Mouse (Mus musculus) intestine, postnatal 0 days (tissue): ENCODE results near the gene Grin3a. TPM values are rescaled to one million over a fixed set of nuclear protein-coding genes. Genes with fewer than 3 reads are reported as not detected.

ENCODE experiments used
- ATAC-seq: fragments of 200-750 bp; cut with Nextera tagmentation; 2 replicates; pipeline ENCODE4 v1.8.0; 2017; ENCODE audit warnings: mild to moderate bottlenecking, moderate TSS enrichment, moderate library complexity
- H3K27ac ChIP-seq: fragments of 300-500 bp; sonication (generic); 2 replicates; pipeline ENCODE4 v1.5.1; 2014; ENCODE audit warnings: mild to moderate bottlenecking, low read depth, low read length, moderate library complexity
- H3K27me3 ChIP-seq: fragments of 300-500 bp; sonication (generic); replicated peaks from 2 replicates; pipeline ENCODE4 v1.6.1; 2014; ENCODE audit warnings: low read length, mixed read lengths; ENCODE audit not compliant: control insufficient read depth, insufficient read depth
- H3K36me3 ChIP-seq: fragments of 300-500 bp; sonication (generic); 2 replicates; pipeline ENCODE4 v1.6.1; 2014; ENCODE audit warnings: mild to moderate bottlenecking, moderate library complexity; ENCODE audit not compliant: control insufficient read depth, insufficient read depth
- H3K4me1 ChIP-seq: fragments of 300-500 bp; sonication (generic); replicated peaks from 2 replicates; pipeline ENCODE4 v1.6.1; 2014; ENCODE audit warnings: antibody characterized with exemption, low read length, mixed read lengths; ENCODE audit not compliant: control insufficient read depth, insufficient read depth
- H3K4me2 ChIP-seq: fragments of 300-500 bp; sonication (generic); replicated peaks from 2 replicates; pipeline ENCODE4 v1.6.1; 2014; ENCODE audit warnings: low read depth, mild to moderate bottlenecking, moderate library complexity
- H3K4me3 ChIP-seq: fragments of 300-500 bp; sonication (generic); 2 replicates; pipeline ENCODE4 v1.5.1; 2014; ENCODE audit warnings: low read depth, low read length
- H3K9ac ChIP-seq: fragments of 300-500 bp; sonication (generic); 2 replicates; pipeline ENCODE4 v1.6.1; 2014; ENCODE audit warnings: mild to moderate bottlenecking, low read depth, low read length
- H3K9me3 ChIP-seq: fragments of 300-500 bp; sonication (generic); 2 replicates; pipeline ENCODE4 v1.6.1; 2016; ENCODE audit warnings: mixed run types; ENCODE audit not compliant: control insufficient read depth
- CTCF ChIP-seq: sonication (generic); IDR thresholded peaks from 2 replicates; pipeline ENCODE4 v1.5.1; 2016; ENCODE audit warnings: low read depth, mild to moderate bottlenecking, control low read depth, antibody characterized with exemption, moderate library complexity
- WGBS: fragments of 180-500 bp; shearing (Covaris S2); extraction: QIAGEN DNeasy Blood & Tissue Kit; methylation state at CpG from one replicate; pipeline ENCODE4 v1.1.7; 2014; 5-methylcytosine and 5-hydroxymethylcytosine counted together
- polyA plus RNA-seq: library from polyadenylated mRNA; unstranded; fragments of >200 nt; fragmentation: Nextera tagmentation; extraction: Ambion mirVana; gene quantifications from 2 replicates; pipeline ENCODE4 v1.2.1, GENCODE M21; 2015

Grin3a gene
- polyA plus RNA-seq, 1 experiment from 2014 or later, result 0.26 TPM

DNA sequence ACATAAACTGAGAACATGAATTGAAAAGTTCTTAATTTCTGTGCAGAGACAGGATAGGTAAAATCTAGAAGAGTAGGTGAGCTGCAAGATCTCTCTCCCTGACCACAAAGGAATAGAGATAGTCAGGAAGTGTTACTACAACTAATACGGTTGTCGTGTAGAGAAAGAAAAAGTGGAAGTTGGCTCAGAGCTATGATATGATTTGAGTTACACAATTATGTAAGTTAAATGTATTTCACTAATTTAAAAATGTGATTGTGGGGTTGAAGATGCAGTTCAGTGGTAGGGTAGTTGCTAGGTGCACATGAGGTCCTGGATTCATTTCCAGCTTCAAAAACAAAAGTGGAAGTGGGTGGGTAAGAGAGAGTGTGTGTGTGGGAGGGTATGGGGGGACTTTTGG is 103.6 kb downstream of the Grin3a start:
- H3K4me3 ChIP-seq, result no peak overlapping the region
- no peak overlapping the region for H3K9ac ChIP-seq
- 94% methylated on average over 2 of the region's 2 CpGs for WGBS
- no peak overlapping the region for H3K27ac ChIP-seq
- no peak for TF ChIP-seq CTCF
- no peaks in the 10 kb centered on the region for H3K4me1 ChIP-seq
- no peaks in the 10 kb centered on the region for H3K36me3 ChIP-seq
- no peaks in the 10 kb centered on the region for H3K9me3 ChIP-seq
- ATAC-seq, result no peak
- no peak overlapping the region for H3K4me2 ChIP-seq
- no peaks in the 10 kb centered on the region for H3K27me3 ChIP-seq

DNA sequence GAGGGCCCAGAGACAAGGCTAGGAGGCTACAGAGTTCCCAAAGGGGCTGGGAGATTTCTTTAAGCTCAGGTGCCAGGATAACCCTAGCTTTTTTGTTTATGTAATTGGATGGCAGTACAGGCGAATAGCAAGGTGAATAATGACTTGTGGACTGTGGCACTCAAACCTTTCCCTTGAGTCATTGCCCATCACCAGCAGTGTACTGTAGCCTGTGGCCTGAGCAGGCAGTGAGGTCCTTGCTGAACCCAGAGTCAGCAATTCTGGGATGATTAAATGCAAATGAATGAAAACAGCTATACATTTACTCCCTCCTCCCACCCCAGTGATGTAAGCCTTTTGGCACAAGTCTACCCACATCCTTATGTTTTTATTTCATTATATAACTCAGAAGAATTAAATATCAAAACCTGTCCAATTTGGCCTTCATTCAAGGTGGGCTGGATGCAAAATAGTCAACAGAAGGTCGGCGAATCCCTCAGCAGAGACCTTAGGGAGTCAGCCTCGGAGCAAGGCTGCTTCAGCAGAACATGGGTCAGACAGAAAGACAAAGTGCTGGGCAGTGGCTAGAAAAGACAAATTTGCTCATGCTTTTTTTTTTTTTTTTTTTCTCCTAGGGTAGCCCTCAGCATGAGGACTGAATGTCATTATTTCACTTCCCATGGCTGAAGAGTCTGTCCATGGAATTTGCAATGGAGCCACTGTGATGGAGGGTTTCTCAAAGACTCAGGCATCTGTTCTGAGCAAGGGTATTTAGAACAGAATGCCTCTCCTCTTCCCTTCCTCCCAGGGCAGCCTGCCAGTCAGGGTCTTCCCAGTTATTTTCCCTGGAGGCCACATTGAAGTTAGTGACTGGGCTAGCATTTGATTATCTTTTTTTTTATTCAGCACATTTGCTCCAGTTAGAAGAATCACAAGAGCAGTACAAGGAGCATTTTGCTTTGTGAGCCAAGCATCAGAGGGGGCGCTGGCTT is 104.5 kb downstream of the Grin3a start:
- H3K27ac ChIP-seq, result no peak overlapping the region
- 84% methylated on average over 5 of the region's 5 CpGs for WGBS
- no peak overlapping the region for H3K9ac ChIP-seq
- H3K27me3 ChIP-seq, result no peaks in the 10 kb centered on the region
- ATAC-seq, result no peak
- no peaks in the 10 kb centered on the region for H3K36me3 ChIP-seq
- no peak overlapping the region for H3K4me2 ChIP-seq
- no peaks in the 10 kb centered on the region for H3K4me1 ChIP-seq
- H3K9me3 ChIP-seq, result no peaks in the 10 kb centered on the region
- no peak overlapping the region for H3K4me3 ChIP-seq
- TF ChIP-seq CTCF, result no peak

DNA sequence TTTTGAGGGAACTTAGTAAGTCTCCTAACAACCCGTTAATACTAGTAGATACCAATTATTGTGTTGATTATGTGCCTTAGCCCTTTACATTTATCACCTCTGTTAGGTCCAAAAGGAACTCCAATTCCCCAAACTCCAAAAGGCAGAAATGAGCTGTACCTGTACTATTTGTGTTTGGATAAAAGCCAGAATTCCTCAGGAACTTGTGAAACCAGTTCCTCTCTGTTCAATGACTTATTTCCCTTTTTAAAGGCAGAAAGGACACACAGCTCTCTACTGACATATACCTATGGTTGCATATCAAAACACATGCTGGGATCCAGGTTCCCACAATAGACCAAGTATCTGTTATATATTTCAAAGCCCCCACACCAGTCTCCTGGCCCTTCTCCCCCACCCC is 106.0 kb downstream of the Grin3a start:
- no peak for TF ChIP-seq CTCF
- no peaks in the 10 kb centered on the region for H3K4me1 ChIP-seq
- H3K4me2 ChIP-seq, result no peak overlapping the region
- H3K9me3 ChIP-seq, result no peaks in the 10 kb centered on the region
- no peaks in the 10 kb centered on the region for H3K27me3 ChIP-seq
- H3K4me3 ChIP-seq, result no peak overlapping the region
- no peak overlapping the region for H3K9ac ChIP-seq
- 57% methylated on average over 1 of the region's 1 CpGs for WGBS
- no peak overlapping the region for H3K27ac ChIP-seq
- no peak for ATAC-seq
- no peaks in the 10 kb centered on the region for H3K36me3 ChIP-seq

DNA sequence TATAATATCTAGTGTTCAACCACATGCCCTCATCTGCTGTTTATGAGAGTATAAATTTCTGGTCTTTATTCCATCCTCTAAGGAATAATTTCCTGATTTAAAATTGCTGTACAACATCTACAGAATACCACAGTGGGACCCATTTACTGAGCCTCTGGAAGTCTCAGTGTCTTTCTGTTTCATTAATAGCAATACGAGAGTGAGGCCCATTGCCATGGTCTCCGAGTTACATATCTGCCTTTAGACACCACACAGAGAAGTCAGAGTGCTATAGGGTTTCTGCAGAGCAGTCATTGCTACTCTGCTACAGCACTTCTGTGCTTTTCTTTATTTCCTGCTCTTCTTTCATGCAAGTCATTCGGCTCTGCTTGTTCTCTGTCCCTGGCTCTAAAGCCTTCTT is 116.2 kb downstream of the Grin3a start:
- no peak for TF ChIP-seq CTCF
- H3K4me3 ChIP-seq, result no peak overlapping the region
- no peaks in the 10 kb centered on the region for H3K9me3 ChIP-seq
- 78% methylated on average over 3 of the region's 3 CpGs for WGBS
- ATAC-seq, result no peak
- H3K4me1 ChIP-seq, result no peaks in the 10 kb centered on the region
- no peak overlapping the region for H3K27ac ChIP-seq
- no peak overlapping the region for H3K4me2 ChIP-seq
- no peak overlapping the region for H3K9ac ChIP-seq
- H3K36me3 ChIP-seq, result no peaks in the 10 kb centered on the region
- H3K27me3 ChIP-seq, result no peaks in the 10 kb centered on the region

DNA sequence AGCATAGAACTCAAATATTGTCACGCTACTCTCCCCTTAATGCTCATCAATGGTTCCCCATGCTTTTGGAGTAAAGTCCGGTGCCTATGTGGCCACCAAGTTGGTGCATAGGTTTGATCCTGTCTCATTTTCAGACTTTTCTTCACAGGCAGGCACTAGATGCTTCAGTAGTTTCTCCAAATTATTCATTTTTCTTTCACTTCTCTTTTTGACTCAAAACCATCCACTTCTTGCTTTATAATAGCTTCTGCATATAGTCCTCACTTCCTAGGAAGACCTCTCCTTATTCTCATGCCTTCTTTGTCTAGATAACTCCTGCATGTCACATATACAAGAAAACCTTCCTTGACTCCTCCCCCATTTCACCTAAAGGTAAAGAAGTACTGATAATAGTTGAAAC is 121.6 kb downstream of the Grin3a start:
- Histone ChIP-seq H3K4me1 (no peaks in the 10 kb centered on the region), H3K27ac (no peak overlapping the region), H3K4me3 (no peak overlapping the region), H3K9me3 (no peaks in the 10 kb centered on the region), H3K27me3 (no peaks in the 10 kb centered on the region), H3K9ac (no peak overlapping the region), H3K4me2 (no peak overlapping the region), H3K36me3 (no peaks in the 10 kb centered on the region)
- WGBS, result 92% methylated on average over 2 of the region's 2 CpGs
- ATAC-seq, result no peak
- TF ChIP-seq CTCF, result no peak

DNA sequence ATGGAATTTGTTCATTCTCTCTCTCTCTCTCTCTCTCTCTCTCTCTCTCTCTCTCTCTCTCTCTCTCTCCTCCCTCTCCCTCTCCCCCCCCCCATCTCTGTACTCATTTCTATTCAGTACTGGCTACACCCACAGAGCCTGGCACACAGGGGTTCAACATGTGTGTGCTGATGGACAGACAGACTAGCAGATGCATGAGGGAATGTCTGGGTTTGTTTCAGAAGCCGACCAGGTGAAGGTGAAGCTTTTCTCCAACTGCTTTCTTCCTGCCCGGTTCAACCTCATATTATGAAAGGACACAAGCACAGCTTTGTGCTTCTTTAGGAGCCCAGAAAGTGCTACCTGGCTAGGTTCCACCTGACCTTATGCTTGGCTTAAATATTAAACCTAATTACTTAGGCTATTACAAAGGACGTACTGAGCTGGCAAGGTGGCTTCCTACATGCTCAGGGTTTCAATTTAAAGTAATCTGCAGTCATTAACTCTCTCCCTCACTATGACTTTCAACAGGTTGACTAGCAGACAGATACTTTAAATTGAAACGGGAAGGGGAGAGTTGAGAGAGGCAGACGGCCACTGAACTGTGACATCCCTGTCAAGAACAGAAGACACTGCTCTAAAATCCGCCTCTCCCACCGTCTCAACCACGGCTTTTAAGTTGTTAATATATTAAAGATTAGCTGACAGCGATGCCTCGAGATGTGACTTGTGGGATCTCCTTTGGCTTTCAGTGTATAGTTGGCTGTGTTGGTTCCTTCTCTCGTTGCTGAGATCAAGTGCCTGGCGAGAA is 153.9 kb downstream of the Grin3a start:
- peak; percentile 84 for ATAC-seq

More for the DNA sequence above, 153.9 kb downstream of the Grin3a start:
- Histone ChIP-seq H3K27ac (no peak overlapping the region), H3K9me3 (no peaks in the 10 kb centered on the region), H3K4me1 (no peaks in the 10 kb centered on the region), H3K4me3 (peak overlapping the region; percentile 12; the same call in 1 of the 2 replicates), H3K27me3 (no peaks in the 10 kb centered on the region), H3K36me3 (no peaks in the 10 kb centered on the region), H3K9ac (no peak overlapping the region), H3K4me2 (peak overlapping the region; percentile 50)
- WGBS, result 34% methylated on average over 12 of the region's 12 CpGs
- no peak for TF ChIP-seq CTCF
